ENCODE assay signal across 23 mouse cellular contexts in the genomic region with DNA sequence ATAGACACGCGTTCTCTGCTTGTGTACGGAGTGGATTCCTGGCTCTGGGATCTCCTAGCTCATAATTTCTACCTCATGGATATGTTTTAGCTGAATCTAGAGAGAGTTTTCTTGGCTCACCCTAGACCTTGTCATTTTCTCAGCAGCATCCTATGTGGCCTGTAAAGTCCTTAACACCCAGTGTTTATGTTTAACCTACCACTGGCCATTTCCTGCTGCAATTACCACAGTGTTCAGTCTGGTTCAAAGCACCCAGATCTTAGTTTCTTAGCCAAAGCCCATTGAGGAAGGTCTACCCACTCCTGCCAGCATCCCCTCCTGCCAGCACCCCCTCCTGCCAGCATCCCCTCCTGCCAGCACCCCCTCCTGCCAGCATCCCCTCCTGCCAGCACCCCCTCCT. TPM values are rescaled to one million over a fixed set of nuclear protein-coding genes. Genes with fewer than 3 reads are reported as not detected.
"Had no signal": no experiment of that assay in that cellular context is flagged by ENCODE, and none has a peak within 500 bp of the region (broad histone marks: within the 10 kb centered on the region; RNA-seq: fewer than 3 reads in every experiment).

No protein-coding gene starts in this region.

- ATAC-seq: liver, postnatal 0 days; lung, postnatal 0 days; midbrain, embryonic 16.5 days had no signal

- H3K4me1 ChIP-seq: midbrain, embryonic 10.5 days; midbrain, embryonic 12.5 days; neural tube, embryonic 13.5 days; neural tube, embryonic 15.5 days had no signal

- H3K27me3 ChIP-seq: lung, embryonic 15.5 days; midbrain, embryonic 12.5 days; neural tube, embryonic 13.5 days; neural tube, embryonic 15.5 days; stomach, embryonic 15.5 days had no signal

- H3K36me3 ChIP-seq: midbrain, embryonic 10.5 days; midbrain, embryonic 12.5 days; neural tube, embryonic 13.5 days; neural tube, embryonic 15.5 days; stomach, embryonic 15.5 days had no signal

- H3K27ac ChIP-seq: lung, embryonic 15.5 days; midbrain, embryonic 12.5 days; neural tube, embryonic 13.5 days; neural tube, embryonic 15.5 days; stomach, embryonic 15.5 days; stomach, postnatal 0 days had no signal

- H3K9ac ChIP-seq: liver, postnatal 0 days; lung, embryonic 15.5 days; midbrain, embryonic 12.5 days; neural tube, embryonic 13.5 days; neural tube, embryonic 15.5 days; stomach, embryonic 15.5 days had no signal

- H3K4me2 ChIP-seq: lung, embryonic 15.5 days; midbrain, embryonic 12.5 days; neural tube, embryonic 13.5 days; neural tube, embryonic 15.5 days; stomach, embryonic 15.5 days had no signal

- DNase-seq: liver, postnatal 0 days; lung, adult 2 months; midbrain, embryonic 14.5 days; retina, postnatal 1 day; right cerebral cortex, adult 18-20 months; right cerebral cortex, postnatal 25 days; right cerebral cortex, postnatal 4 days; thymus, adult 2 months; thymus, postnatal 25 days had no signal

- H3K9me3 ChIP-seq: lung, embryonic 15.5 days; midbrain, embryonic 10.5 days; midbrain, embryonic 12.5 days; neural tube, embryonic 13.5 days; neural tube, embryonic 15.5 days; stomach, embryonic 15.5 days had no signal

- H3K4me3 ChIP-seq: lung, embryonic 15.5 days; midbrain, embryonic 10.5 days; midbrain, embryonic 12.5 days; myocyte; neural tube, embryonic 13.5 days; neural tube, embryonic 15.5 days; stomach, embryonic 15.5 days had no signal

RNA-seq across cellular contexts. Expression of a gene that starts 15.8 kb away (rescaled TPM):
- polyA plus RNA-seq: liver, postnatal 0 days; lung, adult 2 months; lung, embryonic 15.5 days; lung, postnatal 0 days; midbrain, embryonic 10.5 days; midbrain, embryonic 12.5 days; midbrain, embryonic 14.5 days; midbrain, embryonic 16.5 days; myocyte; neural tube, embryonic 11.5 days; neural tube, embryonic 13.5 days; neural tube, embryonic 15.5 days; small intestine, adult 2 months; spleen, adult 2 months; stomach, embryonic 15.5 days; stomach, postnatal 0 days; thymus, adult 2 months; urinary bladder, adult 2 months had no signal

RNA-seq across cellular contexts. Expression of a gene that starts 45.3 kb away (rescaled TPM):
- polyA plus RNA-seq: liver, postnatal 0 days; lung, adult 2 months; lung, embryonic 15.5 days; lung, postnatal 0 days; midbrain, embryonic 10.5 days; midbrain, embryonic 12.5 days; midbrain, embryonic 14.5 days; midbrain, embryonic 16.5 days; myocyte; neural tube, embryonic 11.5 days; neural tube, embryonic 13.5 days; neural tube, embryonic 15.5 days; small intestine, adult 2 months; spleen, adult 2 months; stomach, embryonic 15.5 days; stomach, postnatal 0 days; thymus, adult 2 months; urinary bladder, adult 2 months had no signal
